Mouse (Mus musculus): Measurements from ENCODE around the gene Bckdha. TPM values are rescaled to one million over a fixed set of nuclear protein-coding genes. Genes with fewer than 3 reads are reported as not detected.

Gene Bckdha
- polyA plus RNA-seq, 1 experiment from 2014 or later, result 49.2 TPM

GRCm38 (mm10) chr7:25657785-25658184, 996 bp downstream of the Bckdha start:
- Histone ChIP-seq H3K4me2 (peak overlapping the region; percentile 89), H3K27me3 (no peaks in the 10 kb centered on the region), H3K9me3 (no peaks in the 10 kb centered on the region), H3K4me1 (replicated peaks) (peaks cover 36% of the 10 kb centered on the region), H3K36me3 (peaks cover 11% of the 10 kb centered on the region; the same call in 1 of the 2 replicates), H3K4me3 (peak overlapping the region; percentile 60), H3K27ac (no peak overlapping the region), H3K9ac (peak overlapping the region; percentile 77)
- 40% methylated on average over 10 of the region's 10 CpGs for WGBS
- no peak for ATAC-seq (ENCODE audit: low FRiP score)

GRCm38 (mm10) chr7:25655601-25656428, 3.0 kb downstream of the Bckdha start:
- no peak overlapping the region for H3K27ac ChIP-seq
- H3K9me3 ChIP-seq, result no peaks in the 10 kb centered on the region
- ATAC-seq (ENCODE audit: low FRiP score), result no peak
- H3K4me3 ChIP-seq, result no peak overlapping the region
- H3K27me3 ChIP-seq, result no peaks in the 10 kb centered on the region
- WGBS, result 78% methylated on average over 11 of the region's 11 CpGs
- H3K9ac ChIP-seq, result peak overlapping the region; percentile 51; the same call in 1 of the 2 replicates
- 0 out of 2 replicates have a peak, but pooled peaks cover 6% of the 10 kb centered on the region for H3K36me3 ChIP-seq
- peaks cover 36% of the 10 kb centered on the region for H3K4me1 ChIP-seq (replicated peaks)
- H3K4me2 ChIP-seq, result no peak overlapping the region

GRCm38 (mm10) chr7:25652244-25652759, 6.5 kb downstream of the Bckdha start:
- WGBS, result 94% methylated on average over 12 of the region's 12 CpGs
- Histone ChIP-seq H3K36me3 (0 out of 2 replicates have a peak, but pooled peaks cover 6% of the 10 kb centered on the region), H3K4me2 (no peak overlapping the region), H3K9me3 (no peaks in the 10 kb centered on the region), H3K27me3 (no peaks in the 10 kb centered on the region), H3K9ac (no peak overlapping the region), H3K27ac (no peak overlapping the region), H3K4me3 (no peak overlapping the region), H3K4me1 (replicated peaks) (peaks cover 16% of the 10 kb centered on the region)
- ATAC-seq (ENCODE audit: low FRiP score), result no peak

GRCm38 (mm10) chr7:25651281-25651680, 7.5 kb downstream of the Bckdha start:
- Histone ChIP-seq H3K4me1 (replicated peaks) (peaks cover 7% of the 10 kb centered on the region), H3K4me2 (no peak overlapping the region), H3K4me3 (no peak overlapping the region), H3K36me3 (0 out of 2 replicates have a peak, but pooled peaks cover 6% of the 10 kb centered on the region), H3K27ac (no peak overlapping the region), H3K9me3 (no peaks in the 10 kb centered on the region), H3K9ac (no peak overlapping the region), H3K27me3 (no peaks in the 10 kb centered on the region)
- 91% methylated on average over 8 of the region's 8 CpGs for WGBS
- ATAC-seq (ENCODE audit: low FRiP score), result no peak

- no peak overlapping the region for H3K4me3 ChIP-seq
- H3K4me2 ChIP-seq, result no peak overlapping the region
- 87% methylated on average over 5 of the region's 5 CpGs for WGBS
- no peak for ATAC-seq (ENCODE audit: low FRiP score)
- H3K27me3 ChIP-seq, result no peaks in the 10 kb centered on the region
- peaks cover 13% of the 10 kb centered on the region for H3K36me3 ChIP-seq
- H3K27ac ChIP-seq, result no peak overlapping the region
- no peaks in the 10 kb centered on the region for H3K9me3 ChIP-seq
- no peak overlapping the region for H3K9ac ChIP-seq
- no peaks in the 10 kb centered on the region for H3K4me1 ChIP-seq (replicated peaks)
Measured at GRCm38 (mm10) chr7:25649839-25650238, 8.9 kb downstream of the Bckdha start.

- Histone ChIP-seq H3K27ac (no peak overlapping the region), H3K9me3 (no peaks in the 10 kb centered on the region), H3K4me2 (no peak overlapping the region), H3K9ac (no peak overlapping the region), H3K4me1 (replicated peaks) (no peaks in the 10 kb centered on the region), H3K4me3 (no peak overlapping the region), H3K27me3 (no peaks in the 10 kb centered on the region), H3K36me3 (peaks cover 11% of the 10 kb centered on the region)
- WGBS, result 61% methylated on average over 5 of the region's 5 CpGs
- ATAC-seq (ENCODE audit: low FRiP score), result no peak
Measured at GRCm38 (mm10) chr7:25647574-25648123, 11.1 kb downstream of the Bckdha start.

GRCm38 (mm10) chr7:25645074-25645473, 13.7 kb downstream of the Bckdha start:
- H3K36me3 ChIP-seq, result peaks cover 24% of the 10 kb centered on the region
- H3K4me2 ChIP-seq, result no peak overlapping the region
- H3K9me3 ChIP-seq, result no peaks in the 10 kb centered on the region
- H3K27me3 ChIP-seq, result no peaks in the 10 kb centered on the region
- H3K4me3 ChIP-seq, result no peak overlapping the region
- no peaks in the 10 kb centered on the region for H3K4me1 ChIP-seq (replicated peaks)
- no peak for ATAC-seq (ENCODE audit: low FRiP score)
- H3K9ac ChIP-seq, result no peak overlapping the region
- 57% methylated on average over 14 of the region's 14 CpGs for WGBS
- no peak overlapping the region for H3K27ac ChIP-seq

- Histone ChIP-seq H3K36me3 (peaks cover 28% of the 10 kb centered on the region), H3K27ac (no peak overlapping the region), H3K9me3 (no peaks in the 10 kb centered on the region), H3K4me1 (replicated peaks) (no peaks in the 10 kb centered on the region), H3K27me3 (no peaks in the 10 kb centered on the region), H3K4me2 (no peak overlapping the region), H3K4me3 (no peak overlapping the region), H3K9ac (no peak overlapping the region)
- WGBS, result 89% methylated on average over 4 of the region's 4 CpGs
- no peak for ATAC-seq (ENCODE audit: low FRiP score)
Measured at GRCm38 (mm10) chr7:25644631-25645030, 14.2 kb downstream of the Bckdha start.

GRCm38 (mm10) chr7:25644136-25644535, 14.6 kb downstream of the Bckdha start:
- Histone ChIP-seq H3K27ac (no peak overlapping the region), H3K27me3 (no peaks in the 10 kb centered on the region), H3K9me3 (no peaks in the 10 kb centered on the region), H3K36me3 (peaks cover 33% of the 10 kb centered on the region), H3K4me1 (replicated peaks) (no peaks in the 10 kb centered on the region), H3K4me3 (no peak overlapping the region), H3K4me2 (no peak overlapping the region), H3K9ac (no peak overlapping the region)
- no peak for ATAC-seq (ENCODE audit: low FRiP score)
- WGBS, result 86% methylated on average over 10 of the region's 10 CpGs

GRCm38 (mm10) chr7:25639754-25640153, 19.0 kb downstream of the Bckdha start:
- no peaks in the 10 kb centered on the region for H3K27me3 ChIP-seq
- no peak for ATAC-seq (ENCODE audit: low FRiP score)
- H3K4me2 ChIP-seq, result no peak overlapping the region
- WGBS, result 89% methylated on average over 4 of the region's 4 CpGs
- no peak overlapping the region for H3K4me3 ChIP-seq
- no peaks in the 10 kb centered on the region for H3K4me1 ChIP-seq (replicated peaks)
- no peak overlapping the region for H3K27ac ChIP-seq
- peaks cover 61% of the 10 kb centered on the region for H3K36me3 ChIP-seq
- no peaks in the 10 kb centered on the region for H3K9me3 ChIP-seq
- no peak overlapping the region for H3K9ac ChIP-seq

GRCm38 (mm10) chr7:25637099-25637498, 21.7 kb downstream of the Bckdha start:
- H3K36me3 ChIP-seq, result peaks cover 84% of the 10 kb centered on the region
- no peak overlapping the region for H3K4me2 ChIP-seq
- no peak for ATAC-seq (ENCODE audit: low FRiP score)

GRCm38 (mm10) chr7:25636373-25636772, 22.4 kb downstream of the Bckdha start:
- Histone ChIP-seq H3K36me3 (peaks cover 87% of the 10 kb centered on the region), H3K4me3 (no peak overlapping the region)

More at GRCm38 (mm10) chr7:25637099-25637498, 21.7 kb downstream of the Bckdha start:
- no peak overlapping the region for H3K4me3 ChIP-seq
- H3K27me3 ChIP-seq, result no peaks in the 10 kb centered on the region
- no peak overlapping the region for H3K27ac ChIP-seq
- no peaks in the 10 kb centered on the region for H3K4me1 ChIP-seq (replicated peaks)
- WGBS, result 93% methylated on average over 5 of the region's 5 CpGs
- H3K9me3 ChIP-seq, result no peaks in the 10 kb centered on the region
- no peak overlapping the region for H3K9ac ChIP-seq

More at GRCm38 (mm10) chr7:25636373-25636772, 22.4 kb downstream of the Bckdha start:
- Histone ChIP-seq H3K27me3 (no peaks in the 10 kb centered on the region), H3K4me1 (replicated peaks) (no peaks in the 10 kb centered on the region), H3K9me3 (no peaks in the 10 kb centered on the region), H3K9ac (no peak overlapping the region; the same call in 1 of the 2 replicates), H3K27ac (no peak overlapping the region), H3K4me2 (no peak overlapping the region)
- ATAC-seq (ENCODE audit: low FRiP score), result no peak
- 86% methylated on average over 3 of the region's 3 CpGs for WGBS
